Mouse (Mus musculus): Measurements from ENCODE around the gene B4galnt2. TPM values are rescaled to one million over a fixed set of nuclear protein-coding genes. Genes with fewer than 3 reads are reported as not detected.

The B4galnt2 gene
- total RNA-seq, 2 experiments from 2014 or later = not detected

DNA sequence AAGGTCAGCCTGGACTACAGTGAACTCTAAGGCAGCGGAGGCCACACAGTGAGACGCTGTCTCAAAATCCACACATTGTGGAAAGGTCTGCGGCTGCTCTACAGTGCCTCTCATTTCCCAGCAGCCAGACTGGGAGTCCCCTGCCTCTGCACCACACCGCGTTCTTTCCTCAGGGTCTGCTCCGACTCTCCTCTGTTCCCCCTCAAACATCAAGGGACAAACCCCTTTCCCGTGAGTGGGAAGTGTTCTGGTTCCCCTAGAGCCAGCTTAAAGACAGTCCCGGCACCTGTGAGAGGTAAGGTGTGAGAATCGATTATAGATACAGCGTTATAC is 73.2 kb downstream of the B4galnt2 start:
- DNase-seq (ENCODE audit: low spot score in 2 of 2) = no peak

GRCm38 (mm10) chr11:95840694-95841497 is 73.8 kb downstream of the B4galnt2 start:
- no peak for DNase-seq (ENCODE audit: low spot score in 2 of 2)

- no peak for DNase-seq (ENCODE audit: low spot score in 2 of 2)
Observed at GRCm38 (mm10) chr11:95838999-95839868, 75.5 kb downstream of the B4galnt2 start.

- no peak for DNase-seq (ENCODE audit: low spot score in 2 of 2)
Observed at GRCm38 (mm10) chr11:95838598-95838997, 76.1 kb downstream of the B4galnt2 start.

DNA sequence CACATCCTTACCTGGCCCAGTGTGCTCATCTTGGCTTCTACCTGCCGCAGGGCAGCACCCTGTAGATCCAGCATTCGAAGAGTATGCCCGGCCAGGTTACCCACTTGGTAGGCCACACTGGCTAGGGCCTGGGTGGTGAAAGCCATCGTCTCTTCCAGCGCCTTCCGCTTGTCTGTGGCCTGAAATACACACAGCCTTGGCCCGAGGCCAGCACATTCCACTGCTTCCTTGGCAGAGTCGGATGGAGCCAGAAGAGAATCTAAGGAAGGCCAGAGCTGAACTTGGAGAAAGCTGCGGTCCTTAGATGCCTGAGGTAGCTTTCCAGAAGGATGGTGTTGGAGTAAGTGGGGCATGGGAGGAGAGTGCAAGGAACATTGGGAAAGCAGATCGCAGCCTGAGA is 77.6 kb downstream of the B4galnt2 start, which contains the start of gene Gngt2:
Gene Gngt2 (plus strand): TSS at position 158 of the 400 bp plus-strand sequence.
- no peak for DNase-seq (ENCODE audit: low spot score in 2 of 2)

DNA sequence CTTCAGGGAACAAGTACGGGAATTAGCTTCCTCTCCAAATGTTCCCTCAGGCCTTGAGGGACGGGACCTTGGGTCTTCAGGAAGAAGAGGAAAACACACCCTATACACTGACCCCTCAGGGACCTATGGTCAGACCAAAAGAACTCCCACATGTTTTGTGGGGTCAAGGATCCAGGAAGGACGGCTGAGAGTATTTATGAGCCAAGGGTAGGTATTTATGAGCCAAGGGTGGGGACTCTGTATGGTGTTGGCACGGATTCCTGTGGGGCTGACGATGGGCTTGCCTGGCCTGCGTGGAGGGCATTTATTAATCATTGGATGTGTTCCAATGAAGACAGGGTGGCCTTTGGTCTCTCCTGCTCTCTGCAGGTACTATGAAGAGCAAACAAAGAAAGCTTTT is 78.3 kb downstream of the B4galnt2 start:
- no peak for DNase-seq (ENCODE audit: low spot score in 2 of 2)

- DNase-seq (ENCODE audit: low spot score in 2 of 2) = no peak
Observed at GRCm38 (mm10) chr11:95835832-95836231, 78.9 kb downstream of the B4galnt2 start.

DNA sequence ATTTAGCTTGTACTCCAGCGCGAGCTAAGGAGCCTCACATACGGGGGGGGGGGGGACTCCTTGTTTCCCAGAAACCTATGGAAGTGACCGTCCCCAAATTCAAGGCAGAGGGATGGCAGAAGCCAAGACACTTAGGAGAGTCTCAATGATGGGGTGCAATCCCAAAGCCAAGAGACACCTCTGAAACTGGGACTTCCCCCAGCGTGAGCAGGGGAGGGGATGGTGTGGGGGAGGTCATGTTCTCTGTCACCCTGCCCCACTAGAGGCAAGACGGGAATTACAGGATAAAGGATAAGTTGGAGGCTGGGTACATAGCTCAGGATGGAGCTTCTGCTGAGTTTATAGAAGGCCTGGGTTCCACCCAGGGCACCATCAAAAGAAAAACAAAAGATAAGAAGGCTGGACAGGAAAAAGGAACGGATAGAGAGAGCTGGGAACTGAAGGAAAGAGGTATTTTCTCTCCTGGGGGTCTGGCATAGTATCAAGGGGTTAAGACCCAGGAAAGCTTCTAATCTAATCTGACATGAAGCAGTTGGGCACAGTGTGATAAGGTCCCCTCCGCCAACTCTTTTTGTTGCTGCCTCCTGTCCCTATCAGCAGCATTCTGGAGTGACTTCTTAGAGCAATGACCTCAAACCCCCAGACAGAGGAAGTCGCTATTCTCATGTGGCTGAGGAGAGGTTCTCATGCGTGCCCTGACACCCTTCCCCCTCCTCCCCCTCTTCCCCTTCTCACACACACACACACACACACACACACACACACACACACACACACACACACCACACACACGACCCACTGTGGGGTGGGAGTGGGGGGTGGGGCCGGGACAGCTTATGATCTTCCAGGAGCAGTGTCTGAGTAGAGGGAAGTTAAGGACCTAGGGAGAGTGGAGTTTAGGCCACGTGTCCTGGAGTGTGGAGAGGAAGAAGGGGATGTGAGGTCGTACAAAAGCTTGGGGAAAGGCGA is 79.7 kb downstream of the B4galnt2 start:
- no peak for DNase-seq (ENCODE audit: low spot score in 2 of 2)

- DNase-seq (ENCODE audit: low spot score in 2 of 2) = peak in 1 of 2 experiments; percentile 50
Observed at GRCm38 (mm10) chr11:95834143-95834667, 80.5 kb downstream of the B4galnt2 start.

- no peak for DNase-seq (ENCODE audit: low spot score in 2 of 2)
Observed at GRCm38 (mm10) chr11:95833631-95834142, 81.0 kb downstream of the B4galnt2 start.

DNA sequence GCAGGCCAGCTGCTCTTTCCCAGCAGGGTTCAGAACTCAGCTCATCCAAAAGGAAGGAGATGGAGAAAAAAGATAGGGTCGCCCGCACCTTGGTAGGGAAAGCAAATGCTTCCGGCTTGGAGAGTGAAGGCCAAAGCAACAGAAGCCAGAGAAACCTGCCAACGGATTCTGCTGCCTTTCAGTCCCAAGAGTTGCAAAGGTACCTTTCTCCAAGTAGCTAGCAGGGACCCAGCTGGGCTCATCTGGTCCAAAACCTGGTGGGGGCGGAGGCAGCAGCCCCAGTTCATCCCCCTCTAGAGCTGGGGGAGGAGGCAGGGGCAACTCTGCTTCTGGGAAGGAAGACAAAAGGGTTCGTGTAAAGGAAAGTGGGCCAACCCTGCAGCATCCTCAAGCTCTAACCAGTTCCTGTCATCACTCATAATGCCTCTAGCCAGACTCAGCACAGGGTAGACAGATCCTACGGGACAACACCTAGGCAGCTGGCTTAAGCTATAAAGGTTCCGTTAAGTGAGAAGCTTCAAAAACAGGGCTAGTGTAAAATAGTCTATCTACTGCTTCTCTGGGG is 81.6 kb downstream of the B4galnt2 start:
- DNase-seq (ENCODE audit: low spot score in 2 of 2) = no peak

DNA sequence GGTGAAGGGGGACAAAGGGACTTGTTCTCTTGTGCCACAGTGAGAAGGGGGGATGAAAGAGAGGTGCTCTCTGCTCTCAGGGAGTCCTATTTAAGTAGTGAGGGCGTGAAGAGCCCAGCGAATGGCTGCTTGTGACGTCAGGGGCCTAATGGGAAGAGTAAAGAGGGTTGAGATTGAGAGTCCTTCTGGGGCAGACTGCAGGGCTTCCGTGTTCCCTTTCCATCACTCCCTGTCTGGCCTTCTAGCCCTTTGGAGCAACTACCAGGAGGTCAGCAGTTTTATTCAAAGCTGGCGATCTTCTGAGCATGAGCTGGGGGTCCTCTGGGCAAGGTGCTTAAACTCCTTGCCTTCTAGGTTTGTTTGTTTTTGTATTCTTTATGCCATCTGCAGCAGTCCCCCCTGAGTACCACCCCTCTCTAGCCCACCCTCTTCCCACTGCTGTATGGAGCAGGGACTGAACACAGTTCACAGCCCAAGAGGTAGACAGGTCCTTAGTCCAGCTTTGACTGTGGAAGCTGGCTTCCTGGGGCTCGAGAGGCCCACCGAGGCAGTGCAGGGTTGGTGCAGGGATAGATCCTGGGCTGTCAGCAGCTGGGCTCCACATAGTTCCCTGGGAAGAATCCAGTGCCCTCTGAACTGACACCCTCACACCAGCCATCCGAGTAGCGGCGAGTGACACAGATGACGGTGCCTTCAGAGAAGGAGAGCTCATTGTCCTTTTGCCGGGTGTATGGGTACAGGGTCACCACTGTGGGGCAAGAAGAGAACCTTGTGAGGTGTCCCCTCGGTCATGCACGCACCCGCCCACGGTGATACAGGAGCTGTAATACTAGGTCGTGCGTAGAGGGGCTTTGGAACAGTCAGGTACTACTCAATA is 82.3 kb downstream of the B4galnt2 start:
- no peak for DNase-seq (ENCODE audit: low spot score in 2 of 2)

- DNase-seq (ENCODE audit: low spot score in 2 of 2) = no peak
Observed at GRCm38 (mm10) chr11:95831641-95832040, 83.0 kb downstream of the B4galnt2 start.

- DNase-seq (ENCODE audit: low spot score in 2 of 2) = no peak
Observed at GRCm38 (mm10) chr11:95831276-95831619, 83.4 kb downstream of the B4galnt2 start.

GRCm38 (mm10) chr11:95830411-95831275 is 84.0 kb downstream of the B4galnt2 start:
- DNase-seq (ENCODE audit: low spot score in 2 of 2) = no peak

- DNase-seq (ENCODE audit: low spot score in 2 of 2) = no peak
Observed at GRCm38 (mm10) chr11:95829526-95830050, 85.1 kb downstream of the B4galnt2 start.

GRCm38 (mm10) chr11:95828181-95828964 is 86.3 kb downstream of the B4galnt2 start:
- DNase-seq (ENCODE audit: low spot score in 2 of 2) = no peak

Measured in layer of hippocampus, postnatal 14 days (tissue).